Mouse (Mus musculus): ENCODE data around the gene Nhs. TPM values are rescaled to one million over a fixed set of nuclear protein-coding genes. Genes with fewer than 3 reads are reported as not detected.

Gene Nhs
- polyA plus RNA-seq (2016; fragmentation: Nextera tagmentation; extraction: Ambion mirVana): 2.2 and 2.3 TPM in 2 replicates

DNA sequence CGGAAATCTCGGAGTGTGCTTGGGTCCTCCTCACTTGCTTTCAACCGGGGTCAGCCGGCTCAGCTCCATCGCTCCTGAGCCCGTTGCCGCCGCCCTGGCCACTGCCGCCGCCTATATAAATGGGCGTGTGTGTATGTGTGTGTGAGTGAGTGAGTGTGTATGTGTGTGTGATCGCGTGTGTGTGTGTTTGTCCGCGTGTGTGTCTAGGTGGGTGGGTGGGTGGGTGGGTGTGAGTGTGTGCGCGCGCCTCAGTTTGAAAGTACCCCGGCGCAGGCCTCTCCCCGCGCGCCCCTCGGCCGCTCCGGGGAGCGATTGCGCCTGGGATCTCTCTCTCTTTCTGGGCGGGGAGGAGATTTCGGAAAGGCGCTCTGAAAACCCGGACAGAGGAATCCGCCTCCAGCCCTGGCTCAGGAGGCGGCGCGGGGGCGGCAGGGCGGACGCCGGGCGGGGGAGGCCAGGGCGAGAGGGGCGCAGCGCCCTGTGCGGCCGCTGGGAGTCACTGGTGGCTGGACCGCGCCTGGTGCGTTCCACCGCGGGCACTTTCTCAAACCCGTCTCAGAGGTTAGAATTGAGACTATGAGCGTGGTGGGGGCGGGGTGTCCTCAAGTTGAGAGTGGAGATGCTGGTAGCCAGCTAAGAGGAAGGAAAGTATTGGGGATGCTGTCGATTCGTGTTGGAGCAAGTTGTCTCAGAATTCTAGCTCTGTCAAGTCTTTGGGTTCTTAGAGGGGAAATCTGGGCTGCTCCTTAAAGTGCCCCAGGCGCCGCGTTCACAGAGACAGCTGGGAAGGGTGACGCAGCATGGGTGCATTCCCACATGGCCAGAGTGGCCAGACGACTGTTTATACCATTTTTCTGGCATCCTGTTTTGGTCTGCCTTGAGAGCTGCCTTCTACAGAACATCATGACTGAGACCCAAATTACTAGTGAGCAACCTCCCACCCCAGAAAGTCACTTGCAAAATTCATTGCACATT, at the start of gene Nhs:
TSS of gene Nhs (minus strand) at position 94 of the 975 bp plus-strand sequence.
- H3K36me3 ChIP-seq: no peaks in the 10 kb centered on the region
- peak within 1 kb of the TSS; percentile 66 for H3K4me3 ChIP-seq
- no peaks in the 10 kb centered on the region for H3K9me3 ChIP-seq
- peaks cover 20% of the 10 kb centered on the region for H3K4me1 ChIP-seq (replicated peaks)
- 23% methylated on average over 60 of the region's 61 CpGs for WGBS
- peak; percentile 78 for DNase-seq (ENCODE audit: low spot score)
- H3K27ac ChIP-seq: peak within 1 kb of the TSS; percentile 87
- H3K27me3 ChIP-seq (ENCODE audit: insufficient read depth, poor library complexity, severe bottlenecking): peaks cover 73% of the 10 kb centered on the region

DNA sequence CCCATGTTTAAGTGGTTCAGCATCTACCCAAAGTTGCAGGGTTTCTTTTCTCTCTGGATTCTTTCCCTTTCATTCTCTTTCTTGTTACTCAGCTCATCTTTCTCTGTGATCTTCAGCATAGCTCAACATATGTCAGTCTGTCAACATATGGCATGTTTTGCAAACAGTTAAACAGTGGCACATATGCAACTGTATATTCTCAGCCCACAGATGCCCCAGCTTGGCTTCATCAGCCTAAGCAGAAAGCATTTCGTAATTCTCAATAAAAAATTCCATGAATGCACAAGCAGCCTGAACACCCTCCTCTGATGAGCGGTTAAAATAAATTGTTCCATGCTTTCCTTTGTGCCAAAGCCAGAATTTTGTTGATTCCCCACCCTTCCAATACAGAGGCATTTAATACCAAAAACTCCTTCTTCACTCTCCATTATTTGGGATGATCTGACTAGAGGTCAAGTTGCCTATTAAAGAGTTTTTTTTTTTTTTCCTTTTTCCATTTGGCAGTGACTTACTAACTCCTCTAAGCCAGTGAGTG, 46.9 kb upstream of the Nhs start:
- 90% methylated on average over 2 of the region's 2 CpGs for WGBS
- H3K4me1 ChIP-seq (replicated peaks): no peaks in the 10 kb centered on the region
- H3K36me3 ChIP-seq: no peaks in the 10 kb centered on the region
- peaks cover 9% of the 10 kb centered on the region for H3K27me3 ChIP-seq (ENCODE audit: insufficient read depth, poor library complexity, severe bottlenecking)
- no peak overlapping the region for H3K4me3 ChIP-seq
- H3K27ac ChIP-seq: no peak overlapping the region
- DNase-seq (ENCODE audit: low spot score): no peak
- H3K9me3 ChIP-seq: 0 out of 2 replicates have a peak, but pooled peaks cover 2% of the 10 kb centered on the region

DNA sequence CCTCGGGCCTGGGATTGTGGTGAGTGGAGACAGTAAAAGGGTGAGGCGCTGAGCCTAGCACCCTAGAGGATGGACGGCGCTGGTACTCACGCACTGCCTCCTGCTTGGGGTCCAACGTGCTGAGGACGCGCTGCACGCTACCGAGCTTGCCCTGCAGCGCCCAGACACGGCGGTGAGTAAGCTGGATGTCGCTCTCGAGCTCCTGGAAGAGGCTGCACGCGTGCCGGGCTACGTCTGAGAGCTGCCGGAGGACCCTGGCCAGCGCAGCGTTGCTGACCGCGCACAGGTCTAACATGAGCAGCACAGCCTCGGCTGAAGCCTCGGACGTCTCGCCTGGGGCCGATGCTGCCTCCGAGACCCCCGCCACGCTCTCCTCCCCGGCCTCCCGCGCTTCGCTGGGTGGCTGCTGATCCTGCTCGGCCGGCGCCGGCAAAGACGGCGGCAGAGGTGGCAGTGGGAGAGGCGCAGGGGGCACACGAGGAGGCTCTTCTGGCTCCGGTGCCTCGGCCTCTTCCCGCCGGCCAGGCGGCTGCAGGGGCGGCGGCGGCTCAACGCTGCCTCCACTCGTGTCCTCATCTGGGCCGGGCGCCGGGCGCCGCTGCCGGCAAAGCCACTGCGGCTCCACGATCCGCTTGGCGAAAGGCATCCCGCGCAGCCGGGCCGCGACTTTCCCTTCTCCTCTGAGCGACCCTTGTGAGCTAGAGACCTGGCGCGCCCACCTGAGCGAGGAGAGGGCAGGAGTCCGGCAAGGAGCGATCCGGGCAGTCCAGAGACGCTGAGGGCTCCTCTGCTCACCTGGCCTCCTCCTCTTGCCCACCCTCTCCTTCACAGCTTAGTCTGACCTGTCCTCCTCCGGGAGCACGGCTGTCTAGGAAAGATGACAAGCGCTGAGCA, 540 bp downstream of the Nhs start:
- Histone ChIP-seq H3K4me3 (peak overlapping the region; percentile 66), H3K9me3 (no peaks in the 10 kb centered on the region), H3K27ac (peak overlapping the region; percentile 87), H3K4me1 (replicated peaks) (peaks cover 20% of the 10 kb centered on the region), H3K36me3 (no peaks in the 10 kb centered on the region), H3K27me3 (ENCODE audit: insufficient read depth, poor library complexity, severe bottlenecking) (peaks cover 81% of the 10 kb centered on the region)
- DNase-seq (ENCODE audit: low spot score): peak; percentile 43
- 19% methylated on average over 77 of the region's 80 CpGs for WGBS

DNA sequence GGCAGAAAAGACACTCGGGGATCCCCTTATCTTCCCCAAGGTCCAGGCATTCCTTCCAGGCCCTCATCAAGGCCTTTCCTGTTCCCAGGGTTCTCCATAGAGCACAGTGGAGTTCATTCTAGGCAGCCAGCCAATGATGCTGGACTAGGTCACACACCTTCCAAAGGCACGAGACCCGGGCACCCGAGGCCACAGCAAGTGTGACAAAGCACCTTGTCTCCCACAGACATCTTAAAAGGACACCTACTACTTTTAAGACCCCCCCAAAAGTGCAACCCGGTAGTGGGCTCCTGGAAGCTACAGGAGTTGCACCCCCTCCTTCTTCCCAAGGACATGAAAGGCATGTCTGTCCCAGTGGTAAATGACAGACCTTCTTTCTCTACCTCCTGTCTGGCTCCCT, 1.4 kb downstream of the Nhs start:
- no peaks in the 10 kb centered on the region for H3K36me3 ChIP-seq
- DNase-seq (ENCODE audit: low spot score): peak; percentile 3
- H3K4me3 ChIP-seq: peak overlapping the region; percentile 66
- H3K9me3 ChIP-seq: no peaks in the 10 kb centered on the region
- H3K4me1 ChIP-seq (replicated peaks): peaks cover 20% of the 10 kb centered on the region
- WGBS: 55% methylated on average over 5 of the region's 5 CpGs
- peak overlapping the region; percentile 87; the same call in 1 of the 2 replicates for H3K27ac ChIP-seq
- peaks cover 87% of the 10 kb centered on the region for H3K27me3 ChIP-seq (ENCODE audit: insufficient read depth, poor library complexity, severe bottlenecking)

DNA sequence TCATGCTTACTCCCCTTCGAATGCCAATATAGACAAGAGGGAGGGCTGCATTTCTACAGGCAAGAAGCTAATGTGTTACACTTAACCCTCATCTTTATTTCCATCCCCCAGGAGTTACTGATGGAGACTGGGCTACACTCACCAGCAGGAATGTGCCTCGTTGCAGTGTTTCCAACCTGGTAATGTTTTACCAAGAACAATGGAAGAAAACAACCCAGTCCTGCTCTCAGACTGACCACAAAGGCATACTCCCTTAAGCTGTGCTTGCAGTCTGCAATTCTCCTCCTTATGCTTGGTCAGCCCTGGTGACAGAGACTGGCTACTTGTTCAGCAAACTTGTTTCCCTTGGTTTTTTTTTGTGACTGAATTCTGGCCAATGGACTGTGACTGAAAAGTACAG, 21.7 kb downstream of the Nhs start:
- H3K4me1 ChIP-seq (replicated peaks): 0 out of 2 replicates have a peak, but pooled peaks cover 10% of the 10 kb centered on the region
- no peaks in the 10 kb centered on the region for H3K9me3 ChIP-seq
- H3K27ac ChIP-seq: no peak overlapping the region
- no peak for DNase-seq (ENCODE audit: low spot score)
- 58% methylated on average over 2 of the region's 2 CpGs for WGBS
- no peak overlapping the region for H3K4me3 ChIP-seq
- H3K27me3 ChIP-seq (ENCODE audit: insufficient read depth, poor library complexity, severe bottlenecking): peaks cover 78% of the 10 kb centered on the region
- H3K36me3 ChIP-seq: no peaks in the 10 kb centered on the region

DNA sequence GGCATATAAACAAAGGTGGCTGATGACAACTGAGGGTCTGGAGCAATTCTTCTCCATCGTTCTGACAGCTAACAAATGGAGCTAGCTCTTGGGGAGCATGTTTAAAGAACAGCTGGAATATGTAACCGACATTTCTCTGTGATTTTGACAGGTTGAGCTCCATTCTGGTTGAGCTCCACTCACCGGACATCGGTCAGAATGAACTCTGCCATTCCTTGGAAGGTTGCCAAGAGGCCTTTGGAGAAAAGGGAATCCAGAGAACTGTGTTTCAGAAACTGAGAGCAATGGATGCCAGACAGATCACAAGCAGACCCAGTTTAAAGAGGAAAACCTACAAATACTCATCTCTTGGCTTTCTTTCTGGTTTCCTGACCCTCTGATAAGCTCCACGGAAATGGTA, 46.3 kb downstream of the Nhs start:
- Histone ChIP-seq H3K4me3 (no peak overlapping the region), H3K27ac (no peak overlapping the region), H3K4me1 (replicated peaks) (no peaks in the 10 kb centered on the region), H3K9me3 (no peaks in the 10 kb centered on the region), H3K36me3 (no peaks in the 10 kb centered on the region), H3K27me3 (ENCODE audit: insufficient read depth, poor library complexity, severe bottlenecking) (peaks cover 70% of the 10 kb centered on the region)
- no peak for DNase-seq (ENCODE audit: low spot score)
- 82% methylated on average over 5 of the region's 5 CpGs for WGBS

DNA sequence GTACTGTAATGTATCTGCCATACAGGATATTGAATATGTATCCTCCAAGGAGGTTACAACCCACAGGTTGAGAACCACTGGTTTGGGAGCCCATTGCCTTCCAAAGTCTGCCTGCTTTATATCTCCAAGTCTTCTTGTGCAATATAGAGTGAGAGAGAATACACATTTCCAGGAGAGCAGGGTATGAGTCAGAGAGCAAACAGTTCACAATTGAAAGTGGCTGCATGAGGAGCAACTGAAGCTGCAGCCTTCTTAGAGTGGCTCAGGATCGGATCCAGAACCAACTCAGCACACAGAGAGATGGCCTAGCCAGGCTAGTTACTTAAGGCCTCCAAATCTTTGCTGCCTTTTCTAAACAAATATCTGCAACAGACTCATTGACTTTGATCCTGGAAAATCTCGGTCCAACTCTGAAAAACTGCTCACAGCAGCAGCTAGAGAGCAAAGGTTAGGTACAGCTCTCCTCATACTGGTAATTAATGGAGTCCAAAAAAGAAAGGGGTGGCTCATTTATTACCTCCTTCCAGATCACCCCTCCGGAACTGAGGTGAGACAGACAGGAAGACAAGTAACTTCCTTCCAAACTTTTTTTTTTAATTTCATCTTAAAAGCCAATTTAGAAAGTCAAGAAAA, 56.6 kb downstream of the Nhs start:
- DNase-seq (ENCODE audit: low spot score): no peak
- Histone ChIP-seq H3K4me3 (no peak overlapping the region), H3K36me3 (no peaks in the 10 kb centered on the region), H3K4me1 (replicated peaks) (no peaks in the 10 kb centered on the region), H3K9me3 (no peaks in the 10 kb centered on the region), H3K27me3 (ENCODE audit: insufficient read depth, poor library complexity, severe bottlenecking) (peaks cover 91% of the 10 kb centered on the region), H3K27ac (no peak overlapping the region)
- 84% methylated on average over 3 of the region's 3 CpGs for WGBS

DNA sequence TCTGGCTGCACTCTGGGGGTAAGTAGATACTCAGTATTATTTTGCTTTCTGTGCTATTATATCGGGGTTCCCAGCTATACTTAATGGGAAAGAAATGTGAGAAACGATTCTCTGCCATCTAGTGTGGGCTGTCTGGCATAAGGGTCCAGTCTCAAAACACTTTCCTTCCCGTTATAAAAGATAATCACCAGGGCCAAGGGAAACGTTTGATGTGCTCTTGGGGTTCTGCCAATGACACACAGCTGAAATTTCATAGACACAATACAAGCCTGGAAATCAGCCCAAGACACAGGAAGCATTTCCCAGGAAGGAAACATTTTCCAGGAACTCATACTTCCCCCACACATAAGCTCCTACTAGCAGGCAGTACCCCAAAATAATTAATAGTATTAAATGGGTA, 61.2 kb downstream of the Nhs start:
- peaks cover 87% of the 10 kb centered on the region for H3K27me3 ChIP-seq (ENCODE audit: insufficient read depth, poor library complexity, severe bottlenecking)
- no peak overlapping the region for H3K4me3 ChIP-seq
- DNase-seq (ENCODE audit: low spot score): no peak
- H3K27ac ChIP-seq: no peak overlapping the region
- H3K9me3 ChIP-seq: no peaks in the 10 kb centered on the region
- no peaks in the 10 kb centered on the region for H3K4me1 ChIP-seq (replicated peaks)
- 75% methylated on average over 4 of the region's 4 CpGs for WGBS
- no peaks in the 10 kb centered on the region for H3K36me3 ChIP-seq

DNA sequence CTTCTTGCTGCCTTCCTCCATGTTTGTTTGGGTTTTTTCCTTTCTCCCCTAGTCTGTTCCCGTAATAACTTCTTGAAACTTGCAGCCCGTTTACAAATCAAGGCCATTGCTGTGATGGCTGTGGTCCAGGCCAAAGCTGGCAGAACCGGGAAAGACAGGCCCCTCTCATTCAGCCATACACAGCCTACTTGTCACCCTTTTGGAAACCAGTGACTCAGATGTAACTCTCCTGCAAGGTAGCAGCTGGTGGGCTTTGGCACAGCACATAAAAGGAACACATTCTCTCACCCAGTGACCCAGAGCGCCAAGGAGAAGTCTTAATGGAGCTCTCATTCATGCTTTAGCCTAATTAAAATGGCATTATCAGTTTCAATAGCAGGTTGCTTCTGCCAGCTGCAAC, 72.2 kb downstream of the Nhs start:
- WGBS: 74% methylated on average over 4 of the region's 4 CpGs
- H3K4me3 ChIP-seq: no peak overlapping the region
- no peaks in the 10 kb centered on the region for H3K36me3 ChIP-seq
- no peaks in the 10 kb centered on the region for H3K9me3 ChIP-seq
- no peak overlapping the region for H3K27ac ChIP-seq
- 0 out of 2 replicates have a peak, but pooled peaks cover 2% of the 10 kb centered on the region for H3K4me1 ChIP-seq (replicated peaks)
- DNase-seq (ENCODE audit: low spot score): no peak
- peaks cover 79% of the 10 kb centered on the region for H3K27me3 ChIP-seq (ENCODE audit: insufficient read depth, poor library complexity, severe bottlenecking)

DNA sequence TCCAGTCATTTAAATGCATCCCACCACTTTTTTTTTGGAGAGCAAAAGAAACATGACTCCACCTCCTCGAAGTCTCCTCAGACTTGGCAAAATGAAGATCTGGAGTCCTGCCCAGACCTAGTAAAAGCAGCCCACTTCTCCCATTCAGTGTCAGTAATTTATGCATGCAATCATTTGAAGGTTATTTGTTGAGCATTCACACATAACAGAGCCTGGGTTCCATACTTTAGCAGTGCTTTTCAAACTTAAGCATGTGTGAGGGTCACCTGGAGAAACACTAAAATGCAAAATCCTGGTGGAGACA, 73.7 kb downstream of the Nhs start:
- Histone ChIP-seq H3K27ac (no peak overlapping the region), H3K36me3 (no peaks in the 10 kb centered on the region), H3K9me3 (no peaks in the 10 kb centered on the region), H3K27me3 (ENCODE audit: insufficient read depth, poor library complexity, severe bottlenecking) (peaks cover 80% of the 10 kb centered on the region), H3K4me1 (replicated peaks) (0 out of 2 replicates have a peak, but pooled peaks cover 2% of the 10 kb centered on the region), H3K4me3 (no peak overlapping the region)
- WGBS: 88% methylated on average over 1 of the region's 1 CpGs
- DNase-seq (ENCODE audit: low spot score): no peak

DNA sequence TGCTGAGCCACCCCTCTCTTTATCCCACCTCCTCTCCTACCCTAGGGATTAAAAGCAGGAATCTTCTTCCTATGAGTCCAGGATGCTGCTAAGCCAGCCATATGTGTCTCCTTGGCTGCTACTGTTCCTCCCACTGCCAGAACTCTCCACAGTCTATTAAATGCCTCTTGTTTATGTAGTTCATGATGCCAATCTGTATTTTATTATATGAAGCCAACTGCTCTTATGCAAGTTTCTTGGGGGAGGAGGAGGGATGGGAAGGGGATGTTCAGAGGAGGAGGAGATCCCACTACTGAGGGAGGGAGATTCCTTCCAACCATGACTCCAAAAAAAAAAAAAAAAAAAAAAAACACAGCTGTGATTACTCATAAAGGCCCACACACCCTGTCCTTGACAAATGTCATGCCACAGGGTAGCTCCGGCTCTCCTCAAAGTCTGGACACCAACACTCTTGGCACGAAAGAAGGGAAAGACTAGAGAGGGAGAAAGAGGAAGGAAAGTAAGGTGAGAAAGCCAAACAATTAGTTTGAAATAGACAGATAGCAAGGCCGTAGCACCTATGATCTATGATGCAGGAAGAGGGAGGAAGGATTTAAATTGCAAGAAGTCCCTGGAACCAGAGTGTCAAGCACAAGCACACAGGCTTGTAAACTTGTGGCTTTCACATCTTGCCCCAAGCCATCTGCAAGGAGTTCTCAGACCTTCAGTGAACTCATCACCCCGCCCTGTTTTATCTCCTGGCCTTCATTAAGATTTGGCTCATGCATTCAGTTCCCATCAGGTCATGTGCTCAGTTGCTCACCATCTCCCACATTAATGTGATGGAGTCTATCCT, 74.3 kb downstream of the Nhs start:
- Histone ChIP-seq H3K36me3 (no peaks in the 10 kb centered on the region), H3K4me3 (no peak overlapping the region), H3K4me1 (replicated peaks) (0 out of 2 replicates have a peak, but pooled peaks cover 2% of the 10 kb centered on the region), H3K27me3 (ENCODE audit: insufficient read depth, poor library complexity, severe bottlenecking) (peaks cover 80% of the 10 kb centered on the region), H3K27ac (no peak overlapping the region), H3K9me3 (no peaks in the 10 kb centered on the region)
- no peak for DNase-seq (ENCODE audit: low spot score)
- WGBS: 89% methylated on average over 4 of the region's 4 CpGs

Data from hindbrain, embryonic 10.5 days (tissue).